Mouse (Mus musculus) liver, adult 2 months (tissue): ENCODE measurements around the gene N4bp2l2. TPM values are rescaled to one million over a fixed set of nuclear protein-coding genes. Genes with fewer than 3 reads are reported as not detected.
"Not testable (repeated sequence)": the region's sequence is repeated elsewhere in the genome, so short reads cannot be mapped to it uniquely, and the experiment has no call there.

ENCODE experiments used
- DNase-seq: peaks from one replicate; pipeline ENCODE4 v3.0.0-alpha.2; 2011; ENCODE audit warnings: low read depth, low spot score; ENCODE audit errors: extremely low read depth
- H3K27ac ChIP-seq: fragments of 200-500 bp; replicated peaks from 2 replicates; pipeline ENCODE4 v1.5.1; 2012; ENCODE audit warnings: low read depth, mild to moderate bottlenecking, control low read depth, inconsistent platforms, low read length; ENCODE audit not compliant: insufficient read depth
- H3K27me3 ChIP-seq: fragments of 200-500 bp; 2 replicates; pipeline ENCODE4 v1.6.1; 2012; ENCODE audit warnings: mild to moderate bottlenecking, moderate library complexity, low read length, inconsistent platforms; ENCODE audit not compliant: control insufficient read depth, insufficient read depth
- H3K36me3 ChIP-seq: fragments of 200-500 bp; 2 replicates; pipeline ENCODE4 v1.6.1; 2012; ENCODE audit warnings: low read length, inconsistent platforms; ENCODE audit not compliant: control insufficient read depth, insufficient read depth
- H3K4me1 ChIP-seq: fragments of 200-500 bp; 2 replicates; pipeline ENCODE4 v1.6.1; 2011; ENCODE audit warnings: low read length; ENCODE audit not compliant: control insufficient read depth, insufficient read depth
- H3K4me3 ChIP-seq: fragments of 200-500 bp; 2 replicates; pipeline ENCODE4 v1.5.1; 2011; ENCODE audit warnings: low read depth, mild to moderate bottlenecking, control low read depth, low read length, moderate library complexity; ENCODE audit not compliant: insufficient read depth
- H3K79me2 ChIP-seq: fragments of 200-500 bp; 2 replicates; pipeline ENCODE4 v1.6.1; 2012; ENCODE audit warnings: inconsistent platforms, mild to moderate bottlenecking, low read length, moderate library complexity; ENCODE audit not compliant: control insufficient read depth, insufficient read depth
- H3K9ac ChIP-seq: fragments of 200-500 bp; 2 replicates; pipeline ENCODE4 v1.6.1; 2012; ENCODE audit warnings: low read depth, mild to moderate bottlenecking, control low read depth, inconsistent platforms, low read length
- CTCF ChIP-seq: fragments of 200-500 bp; IDR thresholded peaks from 2 replicates; pipeline ENCODE4 v1.5.1; 2011; ENCODE audit warnings: low read depth, low read length, control low read depth
- POLR2A ChIP-seq: fragments of 200-500 bp; IDR thresholded peaks from 2 replicates; pipeline ENCODE4 v1.6.1; 2011; ENCODE audit warnings: low read length, control low read depth; ENCODE audit not compliant: insufficient read depth; ENCODE audit errors: extremely low read depth
- WGBS: fragments of 180-500 bp; shearing (Covaris S2); methylation state at CpG from one replicate; pipeline ENCODE4 v1.1.7; 2018; 5-methylcytosine and 5-hydroxymethylcytosine counted together
- polyA plus RNA-seq: library from polyadenylated mRNA; depleted of rRNA; stranded (reverse); fragments of >200 nt; gene quantifications from 2 replicates; pipeline ENCODE4 v1.2.3, GENCODE M21; 2012
- total RNA-seq: library from RNA; depleted of rRNA; stranded (reverse); fragments of >200 nt; gene quantifications from 2 replicates; pipeline ENCODE4 v1.2.3, GENCODE M21; 2014

N4bp2l2 gene
- total and polyA plus RNA-seq, 2 experiments, result 6.9 to 60.5 TPM

DNA sequence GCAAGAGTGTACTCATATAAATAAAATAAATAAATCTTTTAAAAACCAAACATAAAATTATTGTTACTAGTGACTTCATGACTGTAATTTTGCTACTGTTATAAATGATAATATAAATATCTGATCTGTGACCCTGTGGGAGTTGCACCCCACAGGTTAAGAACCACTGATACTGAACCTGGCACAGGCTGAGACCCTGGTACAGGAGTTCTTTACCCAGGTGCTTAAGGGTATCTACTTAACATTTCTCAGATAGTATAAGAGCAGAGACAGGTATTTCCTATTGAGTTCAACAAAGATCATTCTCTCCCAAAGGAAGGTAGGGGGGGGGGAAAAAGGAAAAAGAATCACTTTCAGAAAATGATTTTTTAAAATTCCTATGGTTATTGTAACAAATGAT is 11.4 kb downstream of the N4bp2l2 start:
- no peak overlapping the region for H3K9ac ChIP-seq
- peaks cover 11% of the 10 kb centered on the region; the same call in 1 of the 2 replicates for H3K79me2 ChIP-seq
- peaks cover 26% of the 10 kb centered on the region for H3K4me1 ChIP-seq
- TF ChIP-seq POLR2A (no peak), CTCF (no peak)
- H3K36me3 ChIP-seq, result peaks cover 8% of the 10 kb centered on the region
- H3K27ac ChIP-seq, result no peak overlapping the region
- DNase-seq, result no peak
- no peak overlapping the region for H3K4me3 ChIP-seq
- no peaks in the 10 kb centered on the region for H3K27me3 ChIP-seq

- no peak overlapping the region for H3K9ac ChIP-seq
- 83% methylated on average over 2 of the region's 2 CpGs for WGBS
- peaks cover 14% of the 10 kb centered on the region; the same call in 1 of the 2 replicates for H3K4me1 ChIP-seq
- peaks cover 7% of the 10 kb centered on the region; the same call in 1 of the 2 replicates for H3K79me2 ChIP-seq
- H3K4me3 ChIP-seq, result no peak overlapping the region
- TF ChIP-seq POLR2A, result no peak
- TF ChIP-seq CTCF, result no peak
- DNase-seq, result no peak
- no peak overlapping the region for H3K27ac ChIP-seq
- H3K36me3 ChIP-seq, result peaks cover 19% of the 10 kb centered on the region
- no peaks in the 10 kb centered on the region for H3K27me3 ChIP-seq
These were observed 13.4 kb downstream of the N4bp2l2 start for GRCm38 (mm10) chr5:150652578-150652977.

GRCm38 (mm10) chr5:150644926-150645325 is 21.1 kb downstream of the N4bp2l2 start:
- Histone ChIP-seq H3K36me3 (peaks cover 46% of the 10 kb centered on the region), H3K27ac (no peak overlapping the region), H3K4me3 (no peak overlapping the region), H3K27me3 (no peaks in the 10 kb centered on the region), H3K9ac (no peak overlapping the region), H3K4me1 (no peaks in the 10 kb centered on the region), H3K79me2 (no peaks in the 10 kb centered on the region; the same call in 1 of the 2 replicates)
- no peak for DNase-seq
- WGBS, result 98% methylated on average over 4 of the region's 4 CpGs
- no peak for TF ChIP-seq POLR2A
- no peak for TF ChIP-seq CTCF

GRCm38 (mm10) chr5:150643390-150643789 is 22.6 kb downstream of the N4bp2l2 start:
- not testable (repeated sequence) for DNase-seq, H3K27ac ChIP-seq, H3K4me1 ChIP-seq, H3K4me3 ChIP-seq, H3K9ac ChIP-seq, H3K79me2 ChIP-seq, H3K27me3 ChIP-seq
- peaks cover 39% of the 10 kb centered on the region for H3K36me3 ChIP-seq
- 96% methylated on average over 4 of the region's 4 CpGs for WGBS

- Histone ChIP-seq H3K4me3 (no peak overlapping the region), H3K27ac (no peak overlapping the region), H3K36me3 (peaks cover 37% of the 10 kb centered on the region), H3K27me3 (no peaks in the 10 kb centered on the region), H3K79me2 (no peaks in the 10 kb centered on the region), H3K9ac (no peak overlapping the region), H3K4me1 (no peaks in the 10 kb centered on the region)
- TF ChIP-seq CTCF, result no peak
- WGBS, result 83% methylated on average over 3 of the region's 3 CpGs
- DNase-seq, result no peak
These were observed 24.5 kb downstream of the N4bp2l2 start for GRCm38 (mm10) chr5:150641440-150641839.

- H3K4me1 ChIP-seq, result no peaks in the 10 kb centered on the region
- no peaks in the 10 kb centered on the region for H3K79me2 ChIP-seq
- no peak overlapping the region for H3K27ac ChIP-seq
- H3K27me3 ChIP-seq, result no peaks in the 10 kb centered on the region
- H3K9ac ChIP-seq, result no peak overlapping the region
- 64% methylated on average over 2 of the region's 2 CpGs for WGBS
- no peak for DNase-seq
- peaks cover 9% of the 10 kb centered on the region; the same call in 1 of the 2 replicates for H3K36me3 ChIP-seq
- H3K4me3 ChIP-seq, result no peak overlapping the region
- TF ChIP-seq POLR2A (no peak), CTCF (no peak)
These were observed 36.3 kb downstream of the N4bp2l2 start for GRCm38 (mm10) chr5:150629692-150630091.
